Mouse (Mus musculus) lung, embryonic 14.5 days (tissue): ENCODE data around the gene Tymp. TPM values are rescaled to one million over a fixed set of nuclear protein-coding genes. Genes with fewer than 3 reads are reported as not detected.

ENCODE experiments used
- ATAC-seq: fragments of 200-750 bp; cut with Nextera tagmentation; 2 replicates; pipeline ENCODE4 v1.8.0; 2017; ENCODE audit warnings: mild to moderate bottlenecking, moderate TSS enrichment, moderate library complexity; ENCODE audit not compliant: insufficient read depth
- DNase-seq: peaks from one replicate; pipeline ENCODE4 v3.0.0-alpha.2; 2015
- H3K27ac ChIP-seq: fragments of 300-500 bp; sonication (generic); 2 replicates; pipeline ENCODE4 v1.5.1; 2014; ENCODE audit warnings: low read depth, mild to moderate bottlenecking, moderate library complexity
- H3K27me3 ChIP-seq: fragments of 300-500 bp; sonication (generic); 2 replicates; pipeline ENCODE4 v1.6.1; 2014; ENCODE audit warnings: low read length, control low read depth; ENCODE audit not compliant: insufficient read depth
- H3K36me3 ChIP-seq: fragments of 300-500 bp; sonication (generic); 2 replicates; pipeline ENCODE4 v1.6.1; 2014; ENCODE audit warnings: control low read depth; ENCODE audit not compliant: insufficient read depth
- H3K4me1 ChIP-seq: fragments of 300-500 bp; sonication (generic); 2 replicates; pipeline ENCODE4 v1.6.1; 2014; ENCODE audit warnings: antibody characterized with exemption, control low read depth; ENCODE audit not compliant: insufficient read depth
- H3K4me2 ChIP-seq: fragments of 300-500 bp; sonication (generic); 2 replicates; pipeline ENCODE4 v1.6.1; 2014; ENCODE audit warnings: mild to moderate bottlenecking
- H3K4me3 ChIP-seq: fragments of 300-500 bp; sonication (generic); 2 replicates; pipeline ENCODE4 v1.5.1; 2014; ENCODE audit warnings: low read depth, low read length
- H3K9ac ChIP-seq: fragments of 300-500 bp; sonication (generic); 2 replicates; pipeline ENCODE4 v1.6.1; 2014
- H3K9me3 ChIP-seq: fragments of 300-500 bp; sonication (generic); 2 replicates; pipeline ENCODE4 v1.6.1; 2016; ENCODE audit warnings: low read depth, low read length, control low read depth
- CTCF ChIP-seq: IDR thresholded peaks from 2 replicates; pipeline ENCODE4 v1.5.1; 2016; ENCODE audit warnings: antibody characterized with exemption, low read depth
- WGBS: fragments of 180-500 bp; shearing (Covaris S2); extraction: QIAGEN DNeasy Blood & Tissue Kit; methylation state at CpG from one replicate; pipeline ENCODE4 v1.1.7; 2014; 5-methylcytosine and 5-hydroxymethylcytosine counted together
- polyA plus RNA-seq: library from polyadenylated mRNA; unstranded; fragments of >200 nt; fragmentation: Nextera tagmentation; extraction: Ambion mirVana; gene quantifications from 2 replicates; pipeline ENCODE4 v1.2.1, GENCODE M21; 2014

The Tymp gene
- polyA plus RNA-seq, result 0.96 and 1.5 TPM in 2 replicates

DNA sequence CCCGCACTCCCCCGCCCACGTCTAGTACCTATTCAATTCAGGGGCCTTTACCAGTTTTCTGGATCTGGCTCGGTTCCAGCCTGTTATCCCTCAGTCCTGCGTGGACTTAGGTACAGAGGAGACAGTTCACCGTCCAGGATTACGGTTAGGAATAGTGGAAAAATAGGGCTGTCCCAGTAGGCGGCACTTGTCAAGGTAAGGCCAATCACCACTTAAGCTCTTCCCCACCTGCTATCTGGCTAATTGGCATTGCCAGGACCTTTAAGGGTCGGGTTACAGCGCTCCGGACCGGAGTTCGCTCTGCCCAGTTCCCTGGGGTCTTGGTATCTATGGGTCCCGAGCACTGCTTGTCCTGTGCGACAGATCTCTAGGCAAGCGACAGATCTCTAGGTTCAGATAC lies at the start of gene Tymp:
TSS of gene Tymp (minus strand) at position 83 of the 400 bp plus-strand sequence.
- Histone ChIP-seq H3K27me3 (peaks cover 44% of the 10 kb centered on the region), H3K27ac (no peak within 1 kb of the TSS), H3K4me2 (peak within 1 kb of the TSS; percentile 33; the same call in 1 of the 2 replicates), H3K4me3 (no peak within 1 kb of the TSS), H3K4me1 (peaks cover 6% of the 10 kb centered on the region), H3K9me3 (no peaks in the 10 kb centered on the region), H3K36me3 (peaks cover 10% of the 10 kb centered on the region), H3K9ac (no peak within 1 kb of the TSS)
- 17% methylated on average over 16 of the region's 16 CpGs for WGBS
- TF ChIP-seq CTCF, result no peak
- ATAC-seq, result no peak
- no peak for DNase-seq

DNA sequence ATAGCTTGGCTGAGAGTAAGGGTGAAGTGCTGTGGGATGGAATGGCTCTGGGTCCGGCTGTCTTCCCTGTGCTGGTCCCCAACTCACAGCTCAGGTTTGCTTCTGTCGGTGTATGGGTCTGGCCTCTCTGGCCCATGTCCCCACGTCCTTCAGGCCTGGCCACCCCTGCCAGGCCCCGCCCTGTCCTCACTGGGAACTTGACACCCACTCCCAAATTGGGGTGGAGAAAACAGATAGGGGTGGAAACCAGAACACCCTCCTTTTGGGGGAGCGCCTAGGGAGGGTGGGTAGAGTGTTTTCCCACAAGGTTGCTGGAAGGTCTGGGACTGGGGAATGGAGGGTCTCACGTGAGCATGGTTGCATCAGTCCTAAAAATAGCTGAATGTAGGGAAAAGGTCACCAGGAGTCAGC lies 48.9 kb upstream of the Tymp start, which contains the start of gene Cpt1b:
TSS of gene Cpt1b (minus strand) at position 153 of the 411 bp plus-strand sequence.
- Histone ChIP-seq H3K27ac (no peak within 1 kb of the TSS), H3K36me3 (peaks cover 18% of the 10 kb centered on the region), H3K9ac (no peak within 1 kb of the TSS), H3K4me2 (0 out of 2 replicates have a peak within 1 kb of the TSS, but pooled peaks have one; percentile 19), H3K4me3 (no peak within 1 kb of the TSS), H3K4me1 (peaks cover 5% of the 10 kb centered on the region; the same call in 1 of the 2 replicates), H3K9me3 (no peaks in the 10 kb centered on the region), H3K27me3 (no peaks in the 10 kb centered on the region)
- TF ChIP-seq CTCF, result no peak
- DNase-seq, result no peak
- no peak for ATAC-seq
- 30% methylated on average over 6 of the region's 6 CpGs for WGBS

DNA sequence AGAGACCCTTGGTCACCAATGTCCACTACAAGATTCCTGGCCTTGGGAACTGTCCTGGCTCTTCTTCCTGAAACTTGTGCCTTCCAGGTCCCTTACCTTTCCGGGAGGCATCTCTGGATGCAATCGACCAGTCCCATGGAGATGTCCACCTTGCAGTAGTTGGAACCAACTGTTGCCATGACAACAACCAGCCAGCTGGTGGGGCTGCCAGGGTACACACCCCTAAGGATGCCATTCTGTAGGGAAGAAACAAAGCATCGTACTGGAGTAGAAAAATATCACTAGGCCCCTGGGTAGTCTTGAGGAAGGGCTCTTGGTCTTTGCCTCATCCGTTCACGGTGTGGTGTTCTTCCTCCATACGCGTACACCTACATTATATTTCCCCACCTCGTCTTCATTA lies 47.8 kb upstream of the Tymp start:
- DNase-seq (no peak), ATAC-seq (no peak)
- Histone ChIP-seq H3K4me2 (no peak overlapping the region), H3K27me3 (no peaks in the 10 kb centered on the region), H3K9me3 (no peaks in the 10 kb centered on the region), H3K9ac (no peak overlapping the region), H3K4me1 (peaks cover 5% of the 10 kb centered on the region; the same call in 1 of the 2 replicates), H3K36me3 (peaks cover 27% of the 10 kb centered on the region), H3K27ac (no peak overlapping the region), H3K4me3 (no peak overlapping the region)
- 81% methylated on average over 8 of the region's 8 CpGs for WGBS
- TF ChIP-seq CTCF, result no peak

DNA sequence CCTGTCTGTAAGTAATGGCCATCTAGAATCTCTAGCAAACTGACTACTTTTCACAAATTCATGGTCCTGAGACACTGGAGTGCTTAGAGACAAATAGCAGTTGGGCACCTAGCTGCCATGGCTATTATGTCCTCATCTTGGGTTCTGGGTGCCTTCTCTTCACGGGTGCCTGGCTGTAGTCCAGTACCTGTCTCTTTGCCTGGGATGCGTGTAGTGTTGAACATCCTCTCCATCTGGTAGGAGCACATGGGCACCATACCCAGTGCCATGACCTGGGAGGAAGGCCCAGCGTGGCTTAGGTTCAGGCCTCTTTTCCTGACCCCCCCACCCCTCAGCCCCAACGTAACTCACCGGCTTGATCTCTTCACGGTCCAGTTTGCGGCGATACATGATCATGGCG lies 45.1 kb upstream of the Tymp start:
- Histone ChIP-seq H3K27me3 (no peaks in the 10 kb centered on the region), H3K9me3 (no peaks in the 10 kb centered on the region), H3K27ac (no peak overlapping the region), H3K9ac (no peak overlapping the region), H3K4me2 (no peak overlapping the region), H3K4me1 (no peaks in the 10 kb centered on the region), H3K4me3 (no peak overlapping the region), H3K36me3 (peaks cover 27% of the 10 kb centered on the region)
- DNase-seq (no peak), ATAC-seq (no peak)
- no peak for TF ChIP-seq CTCF
- 89% methylated on average over 9 of the region's 9 CpGs for WGBS

DNA sequence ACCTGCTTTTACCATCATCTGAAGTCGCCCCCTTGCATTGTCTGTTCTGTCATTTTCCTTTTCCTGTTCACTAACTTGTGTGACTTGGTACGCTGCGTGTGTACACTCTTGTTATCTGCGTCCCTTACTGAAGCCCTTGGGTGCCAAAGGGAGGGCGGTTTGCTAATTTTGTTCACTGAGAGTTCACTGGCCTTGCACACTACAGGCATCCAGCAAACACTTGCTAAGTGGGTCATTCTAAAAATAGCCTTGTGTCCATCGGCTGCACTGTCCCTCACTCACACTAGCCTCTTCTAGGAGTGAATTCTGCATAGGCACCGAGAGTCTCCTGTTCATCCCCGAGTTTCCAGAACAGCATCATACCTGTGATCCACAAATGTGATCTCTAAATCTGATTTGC lies 38.4 kb upstream of the Tymp start:
- no peak overlapping the region for H3K4me2 ChIP-seq
- H3K27me3 ChIP-seq, result no peaks in the 10 kb centered on the region
- no peak overlapping the region for H3K27ac ChIP-seq
- no peaks in the 10 kb centered on the region for H3K4me1 ChIP-seq
- H3K9ac ChIP-seq, result no peak overlapping the region
- no peak for TF ChIP-seq CTCF
- H3K4me3 ChIP-seq, result no peak overlapping the region
- 78% methylated on average over 8 of the region's 8 CpGs for WGBS
- no peak for DNase-seq
- H3K9me3 ChIP-seq, result no peaks in the 10 kb centered on the region
- no peak for ATAC-seq
- peaks cover 14% of the 10 kb centered on the region; the same call in 1 of the 2 replicates for H3K36me3 ChIP-seq

DNA sequence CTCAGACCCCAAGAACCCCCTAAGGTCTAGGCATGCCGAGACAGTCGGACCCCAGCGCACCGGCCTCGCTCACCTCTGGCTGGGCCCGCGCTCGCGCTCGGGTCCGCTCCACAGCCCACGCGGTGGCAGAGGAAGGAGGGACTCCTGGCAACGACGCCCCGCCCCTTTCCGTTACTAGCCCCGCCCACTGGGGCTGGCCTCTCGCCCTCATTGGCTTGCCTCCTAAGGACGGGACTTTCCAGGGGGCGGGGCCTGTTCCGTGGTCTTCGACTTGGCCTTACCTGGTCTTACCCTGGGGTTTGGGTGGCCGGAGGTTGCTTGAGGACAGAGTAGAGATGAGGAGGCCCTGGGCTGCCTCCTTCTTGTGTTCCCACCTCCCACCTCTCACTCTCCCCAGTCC lies 33.3 kb upstream of the Tymp start, which contains the start of gene Syce3:
TSS of gene Syce3 (minus strand) at position 386 of the 400 bp plus-strand sequence.
- Histone ChIP-seq H3K4me1 (no peaks in the 10 kb centered on the region), H3K36me3 (no peaks in the 10 kb centered on the region), H3K9ac (no peak within 1 kb of the TSS), H3K4me2 (no peak within 1 kb of the TSS), H3K27ac (no peak within 1 kb of the TSS), H3K4me3 (no peak within 1 kb of the TSS), H3K9me3 (no peaks in the 10 kb centered on the region), H3K27me3 (no peaks in the 10 kb centered on the region)
- DNase-seq, result no peak
- no peak for ATAC-seq
- WGBS, result 77% methylated on average over 23 of the region's 24 CpGs
- TF ChIP-seq CTCF, result no peak

DNA sequence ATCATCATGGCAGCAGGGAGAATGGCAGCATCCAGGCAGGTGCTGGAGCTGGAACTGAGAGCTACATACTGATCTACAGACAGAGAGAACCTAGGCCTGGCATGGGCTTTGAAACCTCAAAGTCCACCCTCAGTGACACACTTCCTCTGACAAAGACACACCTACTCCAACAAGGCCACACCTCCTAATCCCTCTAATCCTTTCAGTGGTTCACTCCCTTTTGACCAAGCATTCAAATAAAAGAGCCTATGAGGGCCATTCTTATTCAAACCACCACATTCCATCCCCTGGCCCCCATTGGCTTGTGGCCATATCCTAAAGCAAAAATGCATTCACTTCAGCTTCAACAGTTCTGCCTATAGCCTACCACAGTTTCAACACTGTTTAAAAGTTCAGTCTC lies 29.9 kb upstream of the Tymp start:
- Histone ChIP-seq H3K4me3 (no peak overlapping the region), H3K9ac (no peak overlapping the region), H3K4me2 (no peak overlapping the region), H3K27me3 (no peaks in the 10 kb centered on the region), H3K9me3 (no peaks in the 10 kb centered on the region), H3K4me1 (no peaks in the 10 kb centered on the region), H3K36me3 (no peaks in the 10 kb centered on the region), H3K27ac (no peak overlapping the region)
- ATAC-seq (no peak), DNase-seq (no peak)
- TF ChIP-seq CTCF, result no peak
